Mouse (Mus musculus) frontal cortex, postnatal 25 days (tissue): ENCODE results near the gene Olfr1052.
"Not testable (repeated sequence)": the region's sequence is repeated elsewhere in the genome, so short reads cannot be mapped to it uniquely, and the experiment has no call there.

Source experiments
- DNase-seq, 2 experiments: peaks; one replicate each; pipeline ENCODE4 v3.0.0; 2022; ENCODE audit warnings: low spot score in 2 of 2

The Olfr1052 gene

GRCm38 (mm10) chr2:86292155-86292554, at the start of gene Olfr1052:
Olfr1052 (plus strand) TSS chr2:86292455.
- DNase-seq: no peak

DNA sequence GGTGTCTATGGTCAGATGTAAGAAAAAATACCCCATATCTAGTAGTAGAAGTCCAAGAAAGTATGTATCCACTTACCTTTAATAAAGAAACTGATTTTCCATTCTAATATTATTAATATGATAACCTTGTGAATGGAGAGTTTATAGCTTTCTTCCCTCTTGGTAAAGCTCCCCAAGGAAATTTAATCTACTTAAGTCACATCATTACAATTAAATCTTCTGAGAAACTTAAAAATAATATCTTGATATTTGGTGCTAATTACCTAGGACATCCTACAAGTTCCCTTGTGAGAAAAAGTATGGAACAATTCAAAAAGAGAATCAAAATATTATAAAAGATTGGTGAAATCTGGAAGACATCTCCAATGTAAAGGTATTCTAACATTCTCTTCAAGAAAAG, 34.0 kb upstream of the Olfr1052 start, which contains the start of gene Olfr1049:
Gene Olfr1049 (minus strand): TSS at position 101 of the 400 bp plus-strand sequence.
- not testable (repeated sequence) for DNase-seq

DNA sequence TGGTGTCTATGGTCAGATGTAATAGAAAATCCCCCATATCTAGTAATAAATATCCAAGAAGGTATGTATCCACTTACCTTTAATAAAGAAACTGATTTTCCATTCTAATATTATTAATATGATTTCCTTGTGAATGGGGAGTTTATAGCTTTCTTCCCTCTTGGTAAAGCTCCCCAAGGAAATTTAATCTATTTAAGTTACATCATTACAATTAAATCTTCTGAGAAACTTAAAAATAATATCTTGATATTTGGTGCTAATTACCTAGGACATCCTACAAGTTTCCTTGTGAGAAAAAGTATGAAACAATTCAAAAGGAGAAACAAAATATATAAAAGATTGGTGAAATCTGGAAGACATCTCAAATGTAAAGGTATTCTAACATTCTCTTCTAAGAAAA, 13.3 kb upstream of the Olfr1052 start, which contains the start of gene Olfr1051:
Gene Olfr1051 (minus strand): TSS at position 101 of the 400 bp plus-strand sequence.
- not testable (repeated sequence) for DNase-seq

DNA sequence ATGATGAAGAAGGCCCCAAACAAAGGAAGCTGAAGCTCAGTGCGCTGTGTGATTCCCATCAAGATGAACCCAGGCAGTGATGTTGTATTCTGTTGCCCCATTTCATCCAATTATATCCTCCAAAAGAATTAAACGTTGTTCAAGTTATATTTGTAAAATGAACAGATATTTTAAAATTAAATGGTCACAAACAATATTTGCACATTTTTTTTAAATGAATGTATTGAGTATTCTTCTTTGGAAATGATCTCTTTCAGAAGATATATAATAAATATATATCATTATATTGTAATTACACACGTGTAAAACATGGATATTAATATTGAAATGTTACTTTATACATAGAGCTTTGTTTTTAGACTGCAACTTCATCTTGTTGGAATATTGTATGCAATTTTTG, 22.9 kb downstream of the Olfr1052 start, which contains the start of gene Olfr1053:
Gene Olfr1053 (minus strand): TSS at position 101 of the 400 bp plus-strand sequence.
- DNase-seq: no peak

DNA sequence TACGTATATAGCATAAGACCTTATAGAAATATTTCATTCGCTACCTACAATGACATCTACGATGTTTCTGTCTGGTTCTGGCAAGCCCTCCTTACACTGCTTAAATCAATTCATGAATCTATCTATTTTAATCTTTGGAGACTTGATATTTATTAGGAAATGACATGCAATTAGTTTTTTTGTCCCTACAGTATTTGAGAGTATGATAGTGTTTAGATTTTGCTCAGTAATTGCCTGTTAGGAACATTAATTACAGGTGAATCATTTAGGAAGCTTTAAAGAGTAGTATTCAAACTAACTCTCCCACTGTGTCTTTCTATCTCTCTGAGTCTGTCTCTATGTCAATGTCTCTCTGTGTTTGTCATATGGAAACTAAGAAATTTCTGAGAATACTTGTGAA, 43.1 kb downstream of the Olfr1052 start, which contains the start of gene Olfr1054:
Gene Olfr1054 (minus strand): TSS at position 101 of the 400 bp plus-strand sequence.
- no peak for DNase-seq
